Mouse (Mus musculus) myocyte (in vitro differentiated cells): ENCODE results near the gene Mdfi.

ENCODE experiments used
- CEBPB ChIP-seq: IDR thresholded peaks from 2 replicates; pipeline ENCODE4 v1.6.1; 2011; ENCODE audit warnings: mild to moderate bottlenecking, moderate library complexity; ENCODE audit not compliant: poor library complexity, insufficient read depth, severe bottlenecking
- E2F4 ChIP-seq: IDR thresholded peaks from one replicate; pipeline ENCODE4 v1.6.1; 2011; ENCODE audit warnings: mild to moderate bottlenecking, control low read depth, moderate library complexity; ENCODE audit not compliant: insufficient read depth
- MAX ChIP-seq: IDR thresholded peaks from one replicate; pipeline ENCODE4 v1.6.1; 2011; ENCODE audit warnings: low read depth, mild to moderate bottlenecking, control low read depth
- MYOD1 ChIP-seq, 3 experiments: IDR thresholded peaks; one replicate each; pipeline ENCODE4 v1.6.1; 2011; ENCODE audit warnings: control low read depth in 2 of 3, low read depth in 2 of 3, mild to moderate bottlenecking in 2 of 3, moderate library complexity in 1 of 3; ENCODE audit not compliant: insufficient read length in 2 of 3, control insufficient read depth in 1 of 3
- MYOG ChIP-seq, 3 experiments: IDR thresholded peaks; one replicate each; pipeline ENCODE4 v1.6.1; 2011; ENCODE audit warnings: control low read depth in 2 of 3, low read depth in 2 of 3, mild to moderate bottlenecking in 2 of 3; ENCODE audit not compliant: insufficient read length in 2 of 3, control insufficient read depth in 1 of 3, insufficient read depth in 1 of 3
- POLR2A ChIP-seq: IDR thresholded peaks from one replicate; pipeline ENCODE4 v1.6.1; 2011; ENCODE audit warnings: low read depth, mild to moderate bottlenecking, control low read depth, moderate library complexity; ENCODE audit not compliant: insufficient read length
- POLR2AphosphoS2 ChIP-seq: IDR thresholded peaks from one replicate; pipeline ENCODE4 v1.6.1; 2011; ENCODE audit warnings: low read depth, control low read depth; ENCODE audit not compliant: insufficient read length
- REST ChIP-seq: IDR thresholded peaks from one replicate; pipeline ENCODE4 v1.6.1; 2011; ENCODE audit warnings: mild to moderate bottlenecking, control low read depth, moderate library complexity; ENCODE audit not compliant: insufficient read depth, insufficient read length
- SRF ChIP-seq: IDR thresholded peaks from one replicate; pipeline ENCODE4 v1.6.1; 2011; ENCODE audit warnings: low read depth; ENCODE audit not compliant: control insufficient read depth, insufficient read length
- TCF12 ChIP-seq: IDR thresholded peaks from one replicate; pipeline ENCODE4 v1.6.1; 2011; ENCODE audit warnings: mild to moderate bottlenecking, control low read depth; ENCODE audit not compliant: poor library complexity, insufficient read depth, severe bottlenecking
- TCF3 ChIP-seq: IDR thresholded peaks from one replicate; pipeline ENCODE4 v1.6.1; 2011; ENCODE audit warnings: low read depth, control low read depth; ENCODE audit not compliant: insufficient read length
- USF1 ChIP-seq: IDR thresholded peaks from one replicate; pipeline ENCODE4 v1.6.1; 2011; ENCODE audit warnings: low read depth, mild to moderate bottlenecking, control low read depth, moderate library complexity

GRCm38 (mm10) chr17:47879207-47879606 lies 44.7 kb upstream of the Mdfi start:
- TF ChIP-seq USF1 (no peak), MYOG (IDR thresholded peaks at IDR 0.05; ENCODE audit: control insufficient read depth in 1 of 3, insufficient read depth in 1 of 3, insufficient read length in 2 of 3, low read depth in 2 of 3) (no peak), POLR2A (no peak), MAX (no peak), POLR2AphosphoS2 (no peak), E2F4 (no peak), CEBPB (no peak), SRF (no peak), MYOD1 (IDR thresholded peaks at IDR 0.05; ENCODE audit: control insufficient read depth in 1 of 3, insufficient read length in 2 of 3, low read depth in 2 of 3) (no peak), TCF12 (no peak), TCF3 (no peak), REST (no peak)
